Mouse (Mus musculus): ENCODE measurements at regions not wholly inside any gene's neighbourhood (a gene's known extent, or its start where the extent isn't known, plus 50 kb on each side); places are given as distances from the start of the nearest gene placed in this dataset.

DNA sequence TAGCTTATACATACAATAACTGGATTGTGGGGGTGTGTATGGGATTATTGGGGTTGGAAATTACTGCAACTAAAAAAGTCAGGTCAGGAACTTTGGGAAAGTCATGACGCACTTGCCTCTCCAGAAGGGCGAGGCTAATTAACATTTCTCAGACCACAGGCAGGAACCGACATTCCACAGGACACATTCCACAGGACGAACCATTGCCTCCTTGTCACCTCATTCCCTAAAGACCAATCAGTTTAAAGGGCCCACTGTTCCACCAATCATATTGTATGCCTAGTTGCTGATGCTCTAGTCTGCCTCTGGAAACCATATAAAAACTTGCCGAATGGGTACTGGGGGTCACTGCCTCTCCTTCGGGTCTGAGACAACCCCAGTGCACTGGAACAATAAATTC, 113.0 kb upstream of the Pcgf5 start:
- DNase-seq, result no peak

- no peak for DNase-seq
Observed at GRCm38 (mm10) chr19:36236576-36237345, 111.3 kb upstream of the Pcgf5 start.

GRCm38 (mm10) chr19:36237751-36238150, 110.4 kb upstream of the Pcgf5 start:
- no peak for DNase-seq

GRCm38 (mm10) chr19:36238536-36238935, 109.6 kb upstream of the Pcgf5 start:
- no peak for DNase-seq

DNA sequence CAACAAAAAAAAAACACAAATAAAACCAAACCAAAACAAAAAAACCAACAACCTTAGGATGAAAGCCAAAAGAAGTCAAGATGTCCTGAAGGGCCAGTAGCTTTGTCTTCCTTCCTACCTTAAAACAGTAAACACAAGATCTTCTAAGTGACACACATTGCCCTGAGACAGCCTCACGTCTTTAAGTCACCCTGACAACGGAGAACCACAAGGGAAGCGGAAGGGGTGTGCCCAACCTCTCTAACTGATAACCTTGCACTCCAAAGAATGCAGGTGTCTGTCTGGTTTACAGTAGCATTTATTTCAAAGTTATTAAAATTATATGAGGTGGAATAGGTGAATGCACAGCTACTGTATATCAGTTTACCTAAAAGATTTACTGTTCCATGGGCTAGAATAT, 105.7 kb upstream of the Pcgf5 start:
- no peak for DNase-seq

DNA sequence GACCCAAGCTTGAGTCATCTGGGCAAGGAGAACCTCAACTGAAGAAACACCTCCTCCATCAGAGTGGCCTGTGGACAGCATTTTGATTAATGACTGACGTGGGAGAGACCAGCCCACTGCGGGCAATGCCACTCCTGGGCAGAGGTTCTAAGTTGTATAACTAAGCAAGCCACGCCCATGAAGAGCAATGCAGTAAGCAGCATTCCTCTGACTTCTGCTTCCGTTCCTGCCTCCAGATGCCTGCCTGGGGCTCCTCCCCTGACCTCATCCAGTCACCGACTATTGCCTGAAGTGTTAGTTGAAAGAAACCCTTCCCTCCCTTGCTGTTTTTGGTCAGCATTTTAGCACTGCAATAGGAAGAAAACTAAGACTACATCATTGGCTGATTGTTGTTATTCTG, 105.2 kb upstream of the Pcgf5 start:
- no peak for DNase-seq

DNA sequence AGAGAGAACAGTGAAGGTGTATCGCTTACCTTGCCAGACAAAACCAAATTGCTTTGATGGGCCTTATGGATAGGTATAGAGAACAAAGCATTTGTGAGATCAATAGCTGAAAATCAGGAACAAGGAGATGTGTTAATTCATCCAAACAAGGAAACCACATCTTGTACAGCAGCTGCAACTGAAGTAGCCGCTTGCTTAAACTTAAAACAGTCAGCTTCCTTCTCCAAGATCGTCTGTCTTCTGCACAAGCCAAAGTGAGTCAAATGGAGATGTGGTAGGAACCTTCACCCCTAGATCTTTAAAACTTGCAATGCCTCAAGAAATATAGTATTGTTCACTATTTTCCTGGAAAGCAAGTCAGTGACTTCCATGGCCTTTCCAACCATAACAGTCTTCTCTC, 95.6 kb upstream of the Pcgf5 start:
- DNase-seq, result no peak

DNA sequence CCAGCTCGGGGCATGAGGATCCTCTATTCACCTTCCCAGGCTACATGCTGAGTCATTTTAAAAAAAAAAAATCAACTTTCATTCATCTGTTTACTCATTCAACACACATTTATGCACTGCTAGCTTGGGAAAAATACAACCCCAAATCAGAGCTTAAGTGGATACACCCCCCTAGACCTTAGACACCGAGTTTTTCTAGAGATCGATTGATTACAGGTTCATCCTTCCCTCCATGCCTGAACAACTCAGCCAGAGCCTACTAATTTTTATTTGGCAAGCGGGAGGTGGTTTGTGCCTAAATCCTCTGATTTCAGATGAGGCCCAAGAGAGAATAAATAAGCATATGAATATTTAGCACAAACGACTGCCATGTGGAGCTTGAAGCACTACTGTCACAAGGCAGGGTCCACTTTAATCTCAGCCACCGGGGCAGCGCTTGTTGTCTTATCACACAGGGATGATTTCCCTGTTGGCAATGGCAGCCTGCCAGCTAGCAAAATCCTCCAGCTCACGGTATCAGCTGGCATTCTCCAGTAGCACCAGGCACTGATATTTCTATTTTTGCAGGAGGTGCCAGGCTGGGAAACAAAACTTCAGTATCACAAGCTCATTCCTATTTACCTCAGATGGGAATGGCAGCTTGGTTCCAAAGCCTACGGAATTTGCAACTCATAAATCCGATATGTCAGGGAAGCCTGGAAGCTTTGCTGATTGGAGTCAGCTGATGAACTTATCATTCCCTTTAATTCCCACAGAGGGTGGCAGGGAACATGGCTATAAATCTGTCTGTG, 90.2 kb upstream of the Pcgf5 start:
- DNase-seq, result no peak

GRCm38 (mm10) chr19:36261819-36262218, 86.3 kb upstream of the Pcgf5 start:
- no peak for DNase-seq

DNA sequence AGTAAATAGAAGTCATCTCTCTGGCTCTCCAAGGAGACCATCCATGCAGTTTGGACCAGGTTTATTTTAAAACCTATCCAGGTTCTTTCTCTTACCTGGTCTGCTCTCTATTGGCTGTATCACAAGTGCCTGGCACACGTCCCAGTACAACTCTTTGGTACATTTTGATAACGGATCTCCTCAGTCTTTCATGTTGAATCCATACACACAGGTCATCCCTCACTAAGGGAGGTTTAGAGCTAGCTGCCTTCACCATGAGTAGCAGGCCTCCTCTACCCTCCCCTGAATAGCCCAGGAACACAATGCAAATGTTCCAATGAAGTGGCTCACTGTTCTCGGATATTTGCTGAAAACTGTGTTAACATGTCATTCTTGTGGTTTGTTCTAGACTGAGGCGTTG, 84.2 kb upstream of the Pcgf5 start:
- no peak for DNase-seq

DNA sequence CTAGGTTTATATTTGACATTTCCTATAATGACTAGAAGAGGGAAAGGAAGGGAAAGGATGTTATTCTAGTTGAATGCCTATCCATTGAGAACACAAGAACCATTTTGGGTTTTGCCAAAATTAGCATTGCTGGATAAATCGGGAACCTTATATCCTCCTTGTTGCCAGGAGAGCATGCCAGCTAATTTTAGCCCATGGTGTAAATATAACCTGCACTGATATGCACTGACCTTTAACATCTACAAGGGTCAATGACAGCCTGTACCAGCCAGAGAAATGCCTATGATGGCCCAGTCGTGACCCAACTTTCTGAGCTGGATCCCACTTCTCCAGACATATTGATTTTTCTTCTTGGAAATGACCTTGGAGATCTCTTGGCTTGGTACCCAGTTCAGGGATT, 83.7 kb upstream of the Pcgf5 start:
- no peak for DNase-seq

DNA sequence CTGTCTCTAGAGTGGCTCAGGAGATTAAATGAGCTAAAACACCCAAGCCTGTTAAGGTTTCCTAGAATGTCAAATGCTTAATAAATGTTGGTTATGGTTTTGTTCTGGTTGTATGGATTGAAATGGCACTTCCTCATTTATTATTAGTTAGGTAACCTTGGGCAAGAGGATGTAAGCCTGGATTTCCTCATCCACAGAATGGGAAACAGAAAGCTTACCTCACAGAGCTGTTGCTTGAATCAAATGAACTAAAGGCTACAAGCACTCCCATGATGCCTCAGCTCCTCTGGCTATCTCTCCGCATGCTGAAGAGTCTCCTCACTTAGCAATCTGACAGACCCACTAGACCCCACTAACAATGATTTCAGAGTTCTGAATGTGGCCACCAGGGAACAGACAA, 82.8 kb upstream of the Pcgf5 start:
- DNase-seq, result no peak

DNA sequence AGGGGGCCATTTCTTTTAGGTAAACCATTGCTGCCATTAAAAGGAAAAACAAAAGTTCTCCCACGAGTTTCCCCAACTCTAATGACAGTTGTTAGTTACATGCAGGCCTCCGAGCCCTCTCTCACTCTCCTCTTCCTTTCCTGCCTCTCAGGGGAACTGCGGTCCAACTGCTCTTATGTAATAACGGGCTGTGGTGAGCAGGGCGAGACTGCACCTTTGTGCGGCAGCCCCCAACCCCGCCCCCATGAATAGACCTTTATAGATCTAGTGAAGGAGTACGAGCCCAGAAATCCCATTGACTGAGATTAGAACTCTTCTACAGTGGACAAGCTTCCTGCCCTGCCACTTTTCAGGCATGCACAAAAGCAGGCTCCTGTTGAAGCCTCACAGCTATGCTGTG, 81.8 kb upstream of the Pcgf5 start:
- DNase-seq, result no peak

DNA sequence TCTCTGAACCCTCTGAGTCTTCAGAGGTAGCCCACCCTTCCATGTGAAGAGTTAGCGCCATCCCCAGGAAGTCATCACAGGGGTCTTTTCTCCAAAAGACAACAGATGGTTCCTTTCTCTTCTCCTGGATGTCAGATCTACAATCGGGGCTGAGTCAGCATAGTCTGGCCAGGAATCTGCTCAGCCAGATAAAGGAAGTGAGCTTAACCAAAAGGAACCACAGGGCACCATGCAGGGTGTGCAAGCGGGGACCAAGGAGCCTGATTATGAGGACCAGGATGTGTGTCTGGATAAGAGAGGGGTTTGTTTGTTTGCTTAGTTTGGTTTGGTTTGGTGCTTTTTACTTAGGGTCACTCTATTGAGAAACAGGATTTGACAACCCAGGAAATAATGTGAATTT, 74.6 kb upstream of the Pcgf5 start:
- DNase-seq, result no peak

DNA sequence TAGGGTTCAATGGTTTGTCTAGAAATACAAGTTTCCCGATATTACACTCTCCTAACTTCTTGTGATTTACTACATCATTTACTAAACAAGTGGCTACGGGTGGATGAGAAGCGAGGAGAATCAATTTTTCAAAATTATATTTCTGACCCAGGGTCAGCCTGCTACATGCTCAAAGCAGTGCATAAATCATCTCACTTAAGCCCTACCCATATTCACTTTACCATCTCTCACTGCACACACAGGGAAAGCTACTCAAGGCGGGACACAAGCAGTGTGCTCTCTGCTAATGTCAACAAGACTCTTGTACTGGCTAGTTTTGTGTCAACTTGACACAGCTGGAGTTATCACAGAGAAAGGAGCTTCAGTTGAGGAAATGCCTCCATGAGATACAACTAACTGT, 62.6 kb upstream of the Pcgf5 start:
- DNase-seq, result no peak

- no peak for DNase-seq
Observed at GRCm38 (mm10) chr19:36290778-36291177, 57.3 kb upstream of the Pcgf5 start.

GRCm38 (mm10) chr19:36293177-36293969, 54.7 kb upstream of the Pcgf5 start:
- no peak for DNase-seq

All from lung, postnatal 36 days (tissue).